In genomic region chr2:130597601-130598010, GRCm38 (mm10) we compare ENCODE assay signal across 8 mouse cellular contexts. TPM values are rescaled to one million over a fixed set of nuclear protein-coding genes. Genes with fewer than 3 reads are reported as not detected.
DNase-seq lines count a peak whose midpoint lies in the region; ATAC-seq and TF ChIP-seq lines count a peak whose summit lies in the region.

No protein-coding gene starts in this region.

- H3K4me2 ChIP-seq in heart, postnatal 0 days (ENCODE audit: low read depth, low read length): no peak overlapping the region
- no peak overlapping the region for H3K4me2 ChIP-seq in heart, embryonic 11.5 days
- no peak overlapping the region for H3K4me2 ChIP-seq in forebrain, embryonic 16.5 days (ENCODE audit: low read length)
- no peak overlapping the region for H3K4me2 ChIP-seq in lung, embryonic 16.5 days (ENCODE audit: low read depth, low read length)

- peaks cover 61% of the 10 kb centered on the region for H3K36me3 ChIP-seq in heart, postnatal 0 days (replicated peaks; ENCODE audit: control insufficient read depth, insufficient read depth, low read length)
- H3K36me3 ChIP-seq in heart, embryonic 11.5 days (ENCODE audit: control insufficient read depth, insufficient read depth, low read length): peaks cover 8% of the 10 kb centered on the region; the same call in 1 of the 2 replicates
- H3K36me3 ChIP-seq in forebrain, embryonic 16.5 days (ENCODE audit: control insufficient read depth, insufficient read depth): peaks cover 8% of the 10 kb centered on the region
- peaks cover 29% of the 10 kb centered on the region for H3K36me3 ChIP-seq in lung, embryonic 16.5 days (ENCODE audit: control insufficient read depth, insufficient read depth, low read length)

- H3K9me3 ChIP-seq in heart, postnatal 0 days (replicated peaks; ENCODE audit: control insufficient read depth, low read length): no peaks in the 10 kb centered on the region
- no peaks in the 10 kb centered on the region for H3K9me3 ChIP-seq in heart, embryonic 11.5 days (replicated peaks; ENCODE audit: control insufficient read depth, low read length)
- H3K9me3 ChIP-seq in forebrain, embryonic 16.5 days (ENCODE audit: control insufficient read depth, low read length): no peaks in the 10 kb centered on the region
- no peaks in the 10 kb centered on the region for H3K9me3 ChIP-seq in lung, embryonic 16.5 days (ENCODE audit: control insufficient read depth, low read length)

- no peak overlapping the region for H3K27ac ChIP-seq in heart, postnatal 0 days (ENCODE audit: low read depth)
- no peak overlapping the region for H3K27ac ChIP-seq in heart, embryonic 11.5 days (ENCODE audit: low read depth, low read length)
- H3K27ac ChIP-seq in forebrain, embryonic 16.5 days (ENCODE audit: low read length): no peak overlapping the region
- no peak overlapping the region for H3K27ac ChIP-seq in lung, embryonic 16.5 days (ENCODE audit: low read length)

- no peaks in the 10 kb centered on the region for H3K27me3 ChIP-seq in heart, postnatal 0 days (ENCODE audit: control insufficient read depth, insufficient read depth, low read length)
- H3K27me3 ChIP-seq in heart, embryonic 11.5 days (ENCODE audit: control insufficient read depth, insufficient read depth, low read length): no peaks in the 10 kb centered on the region
- no peaks in the 10 kb centered on the region for H3K27me3 ChIP-seq in forebrain, embryonic 16.5 days (replicated peaks; ENCODE audit: control insufficient read depth, insufficient read depth, low read length)
- H3K27me3 ChIP-seq in lung, embryonic 16.5 days (ENCODE audit: control insufficient read depth, insufficient read depth, low read depth, low read length): no peaks in the 10 kb centered on the region

- intact Hi-C loops in gastrocnemius, postnatal 36 days (cut with DNase I): loop anchor here (5.0 kb wide), 1 partner anchor 35 kb away; the partner anchor contains the start of gene Mrps26

- 0% methylated on average over 1 of the region's 1 CpGs for WGBS in heart, postnatal 0 days
- 38% methylated on average over 1 of the region's 1 CpGs for WGBS in heart, embryonic 11.5 days (ENCODE audit: insufficient replicate concordance)
- WGBS in forebrain, embryonic 16.5 days: 20% methylated on average over 1 of the region's 1 CpGs
- 14% methylated on average over 1 of the region's 1 CpGs for WGBS in lung, embryonic 16.5 days

- TF ChIP-seq EP300 in heart, postnatal 0 days (IDR thresholded peaks at IDR 0.05; ENCODE audit: low read depth): no peak

- peak; percentile 44; the same call in 1 of the 2 replicates for ATAC-seq in heart, postnatal 0 days (ENCODE audit: insufficient read depth, low read depth)
- no peak for ATAC-seq in heart, embryonic 11.5 days (replicated peaks; ENCODE audit: insufficient number of reproducible peaks, low FRiP score, low TSS enrichment)
- ATAC-seq in forebrain, embryonic 16.5 days: peak; percentile 74; the same call in 1 of the 2 replicates
- ATAC-seq in lung, embryonic 16.5 days (ENCODE audit: low read depth): 0 out of 2 replicates have a peak, but pooled peaks have one; percentile 13

- no peaks in the 10 kb centered on the region for H3K4me1 ChIP-seq in heart, postnatal 0 days (ENCODE audit: control insufficient read depth, insufficient read depth)
- H3K4me1 ChIP-seq in heart, embryonic 11.5 days (ENCODE audit: control insufficient read depth, insufficient read depth, low read length): no peaks in the 10 kb centered on the region
- no peaks in the 10 kb centered on the region for H3K4me1 ChIP-seq in forebrain, embryonic 16.5 days (replicated peaks; ENCODE audit: control insufficient read depth, insufficient read depth, low read length)
- H3K4me1 ChIP-seq in lung, embryonic 16.5 days (replicated peaks; ENCODE audit: control insufficient read depth, insufficient read depth, low read length): no peaks in the 10 kb centered on the region

- DNase-seq in heart, postnatal 0 days (ENCODE audit: low spot score): peak; percentile 50
- DNase-seq in thymus, postnatal 0 days (ENCODE audit: low spot score): peak; percentile 27
- DNase-seq in thymus, postnatal 10 days (ENCODE audit: low spot score in 2 of 2): no peak
- DNase-seq in Muller cell, postnatal 12 days (ENCODE audit: inconsistent ontology term): no peak
- no peak for DNase-seq in gastrocnemius, postnatal 36 days

- H3K9ac ChIP-seq in heart, postnatal 0 days (replicated peaks; ENCODE audit: low read depth, low read length): no peak overlapping the region
- H3K9ac ChIP-seq in heart, embryonic 11.5 days (ENCODE audit: low read depth, low read length): no peak overlapping the region
- H3K9ac ChIP-seq in forebrain, embryonic 16.5 days (replicated peaks; ENCODE audit: low read depth, low read length): no peak overlapping the region
- no peak overlapping the region for H3K9ac ChIP-seq in lung, embryonic 16.5 days (ENCODE audit: low read length)

- no peak overlapping the region for H3K4me3 ChIP-seq in heart, postnatal 0 days (ENCODE audit: low read depth, low read length)
- no peak overlapping the region for H3K4me3 ChIP-seq in heart, embryonic 11.5 days (ENCODE audit: low read depth, low read length)
- H3K4me3 ChIP-seq in forebrain, embryonic 16.5 days (replicated peaks; ENCODE audit: low read length): no peak overlapping the region
- H3K4me3 ChIP-seq in lung, embryonic 16.5 days (ENCODE audit: low read length): no peak overlapping the region

- TF ChIP-seq CTCF in heart, postnatal 0 days (IDR thresholded peaks at IDR 0.05; ENCODE audit: low read depth): peak; percentile 64

RNA-seq across cellular contexts. Expression of gene Avp, which starts 15.3 kb away (rescaled TPM):
- not detected in 2 replicates for total RNA-seq in heart, postnatal 0 days (2014; rRNA removed; ENCODE audit: low replicate concordance)
- 0.22 and 0.51 TPM in 2 replicates for polyA plus RNA-seq in heart, postnatal 0 days (2015; fragmentation: Nextera tagmentation; extraction: Ambion mirVana)
- polyA plus RNA-seq in heart, embryonic 11.5 days (2014; fragmentation: Nextera tagmentation; extraction: Ambion mirVana): 1.1 and 1.3 TPM in 2 replicates
- 1.6 and 2.7 TPM in 2 replicates for polyA plus RNA-seq in thymus, postnatal 0 days (2015; fragmentation: Nextera tagmentation; extraction: Ambion mirVana)
- 4.7 and 23.5 TPM in 2 replicates for polyA plus RNA-seq in forebrain, embryonic 16.5 days (2015; fragmentation: Nextera tagmentation; extraction: Ambion mirVana)
- polyA plus RNA-seq in lung, embryonic 16.5 days (2015; fragmentation: Nextera tagmentation; extraction: Ambion mirVana): not detected in 2 replicates
- not detected for total RNA-seq in gastrocnemius, postnatal 36 days (2021)

RNA-seq across cellular contexts. Expression of gene Oxt, which starts 21.6 kb away (rescaled TPM):
- total RNA-seq in heart, postnatal 0 days (2014; rRNA removed; ENCODE audit: low replicate concordance): not detected in 2 replicates
- not detected in 2 replicates for polyA plus RNA-seq in heart, postnatal 0 days (2015; fragmentation: Nextera tagmentation; extraction: Ambion mirVana)
- not detected in 2 replicates for polyA plus RNA-seq in heart, embryonic 11.5 days (2014; fragmentation: Nextera tagmentation; extraction: Ambion mirVana)
- polyA plus RNA-seq in thymus, postnatal 0 days (2015; fragmentation: Nextera tagmentation; extraction: Ambion mirVana): 0.55 and 1.3 TPM in 2 replicates
- 2.4 TPM in 1 of 2 replicates, not detected in the other for polyA plus RNA-seq in forebrain, embryonic 16.5 days (2015; fragmentation: Nextera tagmentation; extraction: Ambion mirVana)
- polyA plus RNA-seq in lung, embryonic 16.5 days (2015; fragmentation: Nextera tagmentation; extraction: Ambion mirVana): not detected in 2 replicates
- not detected for total RNA-seq in gastrocnemius, postnatal 36 days (2021)

RNA-seq across cellular contexts. Expression of gene Fastkd5, which starts 32.2 kb away (rescaled TPM):
- total RNA-seq in heart, postnatal 0 days (2014; rRNA removed; ENCODE audit: low replicate concordance): 8.2 and 9.8 TPM in 2 replicates
- 9.8 TPM in 2 replicates for polyA plus RNA-seq in heart, postnatal 0 days (2015; fragmentation: Nextera tagmentation; extraction: Ambion mirVana)
- polyA plus RNA-seq in heart, embryonic 11.5 days (2014; fragmentation: Nextera tagmentation; extraction: Ambion mirVana): 18.8 and 19.7 TPM in 2 replicates
- 13.6 and 16.7 TPM in 2 replicates for polyA plus RNA-seq in thymus, postnatal 0 days (2015; fragmentation: Nextera tagmentation; extraction: Ambion mirVana)
- polyA plus RNA-seq in forebrain, embryonic 16.5 days (2015; fragmentation: Nextera tagmentation; extraction: Ambion mirVana): 12.5 and 17.2 TPM in 2 replicates
- polyA plus RNA-seq in lung, embryonic 16.5 days (2015; fragmentation: Nextera tagmentation; extraction: Ambion mirVana): 15.4 and 16.6 TPM in 2 replicates
- total RNA-seq in gastrocnemius, postnatal 36 days (2021): 1 to 10 TPM; 4.9 to 5.2 TPM

RNA-seq across cellular contexts. Expression of gene Ubox5, which starts 32.2 kb away (rescaled TPM):
- 1.0 and 2.1 TPM in 2 replicates for total RNA-seq in heart, postnatal 0 days (2014; rRNA removed; ENCODE audit: low replicate concordance)
- polyA plus RNA-seq in heart, postnatal 0 days (2015; fragmentation: Nextera tagmentation; extraction: Ambion mirVana): 4.4 and 4.5 TPM in 2 replicates
- 8.9 and 10.4 TPM in 2 replicates for polyA plus RNA-seq in heart, embryonic 11.5 days (2014; fragmentation: Nextera tagmentation; extraction: Ambion mirVana)
- 8.6 and 9.3 TPM in 2 replicates for polyA plus RNA-seq in thymus, postnatal 0 days (2015; fragmentation: Nextera tagmentation; extraction: Ambion mirVana)
- polyA plus RNA-seq in forebrain, embryonic 16.5 days (2015; fragmentation: Nextera tagmentation; extraction: Ambion mirVana): 13.7 and 14.7 TPM in 2 replicates
- 9.0 and 10.8 TPM in 2 replicates for polyA plus RNA-seq in lung, embryonic 16.5 days (2015; fragmentation: Nextera tagmentation; extraction: Ambion mirVana)
- 1 to 10 TPM; 3.4 to 5.3 TPM for total RNA-seq in gastrocnemius, postnatal 36 days (2021)

RNA-seq across cellular contexts. Expression of gene Mrps26, which starts 34.1 kb away (rescaled TPM):
- total RNA-seq in heart, postnatal 0 days (2014; rRNA removed; ENCODE audit: low replicate concordance): 69.4 and 74.0 TPM in 2 replicates
- 86.9 and 87.7 TPM in 2 replicates for polyA plus RNA-seq in heart, postnatal 0 days (2015; fragmentation: Nextera tagmentation; extraction: Ambion mirVana)
- 78.4 and 79.9 TPM in 2 replicates for polyA plus RNA-seq in heart, embryonic 11.5 days (2014; fragmentation: Nextera tagmentation; extraction: Ambion mirVana)
- 140 and 150 TPM in 2 replicates for polyA plus RNA-seq in thymus, postnatal 0 days (2015; fragmentation: Nextera tagmentation; extraction: Ambion mirVana)
- polyA plus RNA-seq in forebrain, embryonic 16.5 days (2015; fragmentation: Nextera tagmentation; extraction: Ambion mirVana): 76.3 and 86.2 TPM in 2 replicates
- polyA plus RNA-seq in lung, embryonic 16.5 days (2015; fragmentation: Nextera tagmentation; extraction: Ambion mirVana): 71.8 and 78.7 TPM in 2 replicates
- 10 to 100 TPM; 38.6 to 47.7 TPM for total RNA-seq in gastrocnemius, postnatal 36 days (2021)

Comparison
In these comparisons a context has a peak if more than half of its experiments do, and no peak if none do; other contexts are left out.
1. DNase-seq: peak in heart, postnatal 0 days (single experiment) and thymus, postnatal 0 days (single experiment); none in thymus, postnatal 10 days (0 of 2), Muller cell, postnatal 12 days (single experiment) and gastrocnemius, postnatal 36 days (0 of 2).